Mouse (Mus musculus): ENCODE measurements around the gene Ip6k2. TPM values are rescaled to one million over a fixed set of nuclear protein-coding genes. Genes with fewer than 3 reads are reported as not detected.

The Ip6k2 gene
- polyA plus RNA-seq, 1 experiment from 2014 or later: 320 TPM

- Histone ChIP-seq H3K27me3 (ENCODE audit: control insufficient read depth, insufficient read depth, low read length) (no peaks in the 10 kb centered on the region), H3K9me3 (ENCODE audit: control insufficient read depth, low read length) (no peaks in the 10 kb centered on the region), H3K9ac (replicated peaks; ENCODE audit: low read depth, low read length) (no peak overlapping the region), H3K36me3 (ENCODE audit: control insufficient read depth, insufficient read depth, low read length) (peaks cover 13% of the 10 kb centered on the region), H3K4me2 (ENCODE audit: low read depth, low read length) (no peak overlapping the region), H3K4me3 (ENCODE audit: low read depth, low read length) (no peak overlapping the region), H3K4me1 (ENCODE audit: control insufficient read depth, insufficient read depth, low read length) (peaks cover 62% of the 10 kb centered on the region), H3K27ac (ENCODE audit: low read depth, low read length) (no peak overlapping the region)
- no peak for ATAC-seq (ENCODE audit: low read depth)
- 86% methylated on average over 1 of the region's 1 CpGs for WGBS
These were observed 8.7 kb downstream of the Ip6k2 start for GRCm38 (mm10) chr9:108792307-108792706.

GRCm38 (mm10) chr9:108792730-108793129 is 9.1 kb downstream of the Ip6k2 start:
- Histone ChIP-seq H3K27ac (ENCODE audit: low read depth, low read length) (no peak overlapping the region), H3K4me1 (ENCODE audit: control insufficient read depth, insufficient read depth, low read length) (peaks cover 58% of the 10 kb centered on the region)

GRCm38 (mm10) chr9:108795281-108795680 is 11.7 kb downstream of the Ip6k2 start:
- H3K4me1 ChIP-seq (ENCODE audit: control insufficient read depth, insufficient read depth, low read length): peaks cover 42% of the 10 kb centered on the region
- no peak overlapping the region for H3K27ac ChIP-seq (ENCODE audit: low read depth, low read length)
- 42% methylated on average over 2 of the region's 2 CpGs for WGBS
- H3K9me3 ChIP-seq (ENCODE audit: control insufficient read depth, low read length): no peaks in the 10 kb centered on the region
- H3K27me3 ChIP-seq (ENCODE audit: control insufficient read depth, insufficient read depth, low read length): no peaks in the 10 kb centered on the region
- H3K4me3 ChIP-seq (ENCODE audit: low read depth, low read length): no peak overlapping the region
- ATAC-seq (ENCODE audit: low read depth): no peak
- no peak overlapping the region for H3K9ac ChIP-seq (replicated peaks; ENCODE audit: low read depth, low read length)
- H3K4me2 ChIP-seq (ENCODE audit: low read depth, low read length): no peak overlapping the region
- peaks cover 40% of the 10 kb centered on the region for H3K36me3 ChIP-seq (ENCODE audit: control insufficient read depth, insufficient read depth, low read length)

More at GRCm38 (mm10) chr9:108792730-108793129, 9.1 kb downstream of the Ip6k2 start:
- H3K4me2 ChIP-seq (ENCODE audit: low read depth, low read length): no peak overlapping the region
- WGBS: 47% methylated on average over 3 of the region's 3 CpGs
- no peak overlapping the region for H3K4me3 ChIP-seq (ENCODE audit: low read depth, low read length)
- H3K36me3 ChIP-seq (ENCODE audit: control insufficient read depth, insufficient read depth, low read length): peaks cover 17% of the 10 kb centered on the region
- no peak for ATAC-seq (ENCODE audit: low read depth)
- H3K27me3 ChIP-seq (ENCODE audit: control insufficient read depth, insufficient read depth, low read length): no peaks in the 10 kb centered on the region
- no peaks in the 10 kb centered on the region for H3K9me3 ChIP-seq (ENCODE audit: control insufficient read depth, low read length)
- H3K9ac ChIP-seq (replicated peaks; ENCODE audit: low read depth, low read length): no peak overlapping the region

- no peak overlapping the region for H3K27ac ChIP-seq (ENCODE audit: low read depth, low read length)
- H3K4me1 ChIP-seq (ENCODE audit: control insufficient read depth, insufficient read depth, low read length): peaks cover 39% of the 10 kb centered on the region
- H3K9ac ChIP-seq (replicated peaks; ENCODE audit: low read depth, low read length): no peak overlapping the region
- H3K4me3 ChIP-seq (ENCODE audit: low read depth, low read length): no peak overlapping the region
- H3K4me2 ChIP-seq (ENCODE audit: low read depth, low read length): no peak overlapping the region
- H3K36me3 ChIP-seq (ENCODE audit: control insufficient read depth, insufficient read depth, low read length): peaks cover 43% of the 10 kb centered on the region
- H3K27me3 ChIP-seq (ENCODE audit: control insufficient read depth, insufficient read depth, low read length): no peaks in the 10 kb centered on the region
- no peaks in the 10 kb centered on the region for H3K9me3 ChIP-seq (ENCODE audit: control insufficient read depth, low read length)
- WGBS: 31% methylated on average over 11 of the region's 11 CpGs
- ATAC-seq (ENCODE audit: low read depth): no peak; the same call in 1 of the 2 replicates
These were observed 12.2 kb downstream of the Ip6k2 start for GRCm38 (mm10) chr9:108795762-108796161.

- Histone ChIP-seq H3K27me3 (ENCODE audit: control insufficient read depth, insufficient read depth, low read length) (no peaks in the 10 kb centered on the region), H3K9ac (replicated peaks; ENCODE audit: low read depth, low read length) (no peak overlapping the region), H3K27ac (ENCODE audit: low read depth, low read length) (no peak overlapping the region), H3K4me1 (ENCODE audit: control insufficient read depth, insufficient read depth, low read length) (peaks cover 39% of the 10 kb centered on the region), H3K36me3 (ENCODE audit: control insufficient read depth, insufficient read depth, low read length) (peaks cover 49% of the 10 kb centered on the region), H3K4me3 (ENCODE audit: low read depth, low read length) (no peak overlapping the region), H3K4me2 (ENCODE audit: low read depth, low read length) (no peak overlapping the region), H3K9me3 (ENCODE audit: control insufficient read depth, low read length) (no peaks in the 10 kb centered on the region)
- no peak for ATAC-seq (ENCODE audit: low read depth)
- WGBS: 77% methylated on average over 4 of the region's 4 CpGs
These were observed 12.9 kb downstream of the Ip6k2 start for GRCm38 (mm10) chr9:108796351-108796981.

- no peak overlapping the region for H3K9ac ChIP-seq (replicated peaks; ENCODE audit: low read depth, low read length)
- 91% methylated on average over 7 of the region's 7 CpGs for WGBS
- H3K27ac ChIP-seq (ENCODE audit: low read depth, low read length): no peak overlapping the region
- no peaks in the 10 kb centered on the region for H3K9me3 ChIP-seq (ENCODE audit: control insufficient read depth, low read length)
- no peaks in the 10 kb centered on the region for H3K27me3 ChIP-seq (ENCODE audit: control insufficient read depth, insufficient read depth, low read length)
- ATAC-seq (ENCODE audit: low read depth): no peak
- peaks cover 59% of the 10 kb centered on the region for H3K36me3 ChIP-seq (ENCODE audit: control insufficient read depth, insufficient read depth, low read length)
- no peak overlapping the region for H3K4me3 ChIP-seq (ENCODE audit: low read depth, low read length)
- H3K4me1 ChIP-seq (ENCODE audit: control insufficient read depth, insufficient read depth, low read length): peaks cover 29% of the 10 kb centered on the region
- H3K4me2 ChIP-seq (ENCODE audit: low read depth, low read length): no peak overlapping the region
These were observed 13.9 kb downstream of the Ip6k2 start for GRCm38 (mm10) chr9:108797477-108797876.

GRCm38 (mm10) chr9:108798508-108799075 is 15.0 kb downstream of the Ip6k2 start:
- ATAC-seq (ENCODE audit: low read depth): no peak
- H3K9ac ChIP-seq (replicated peaks; ENCODE audit: low read depth, low read length): no peak overlapping the region
- no peak overlapping the region for H3K27ac ChIP-seq (ENCODE audit: low read depth, low read length)
- H3K36me3 ChIP-seq (ENCODE audit: control insufficient read depth, insufficient read depth, low read length): peaks cover 63% of the 10 kb centered on the region
- no peak overlapping the region for H3K4me3 ChIP-seq (ENCODE audit: low read depth, low read length)
- 87% methylated on average over 5 of the region's 5 CpGs for WGBS
- no peaks in the 10 kb centered on the region for H3K9me3 ChIP-seq (ENCODE audit: control insufficient read depth, low read length)
- H3K27me3 ChIP-seq (ENCODE audit: control insufficient read depth, insufficient read depth, low read length): no peaks in the 10 kb centered on the region
- peaks cover 20% of the 10 kb centered on the region for H3K4me1 ChIP-seq (ENCODE audit: control insufficient read depth, insufficient read depth, low read length)
- H3K4me2 ChIP-seq (ENCODE audit: low read depth, low read length): no peak overlapping the region

- WGBS: 86% methylated on average over 3 of the region's 3 CpGs
- Histone ChIP-seq H3K27me3 (ENCODE audit: control insufficient read depth, insufficient read depth, low read length) (no peaks in the 10 kb centered on the region), H3K9ac (replicated peaks; ENCODE audit: low read depth, low read length) (no peak overlapping the region), H3K4me1 (ENCODE audit: control insufficient read depth, insufficient read depth, low read length) (peaks cover 11% of the 10 kb centered on the region), H3K36me3 (ENCODE audit: control insufficient read depth, insufficient read depth, low read length) (peaks cover 72% of the 10 kb centered on the region), H3K4me3 (ENCODE audit: low read depth, low read length) (no peak overlapping the region), H3K9me3 (ENCODE audit: control insufficient read depth, low read length) (no peaks in the 10 kb centered on the region), H3K4me2 (ENCODE audit: low read depth, low read length) (no peak overlapping the region), H3K27ac (ENCODE audit: low read depth, low read length) (no peak overlapping the region)
- ATAC-seq (ENCODE audit: low read depth): no peak
These were observed 16.0 kb downstream of the Ip6k2 start for GRCm38 (mm10) chr9:108799564-108799963.

GRCm38 (mm10) chr9:108805768-108806167 is 22.2 kb downstream of the Ip6k2 start:
- no peak overlapping the region for H3K27ac ChIP-seq (ENCODE audit: low read depth, low read length)
- no peaks in the 10 kb centered on the region; the same call in 1 of the 2 replicates for H3K4me1 ChIP-seq (ENCODE audit: control insufficient read depth, insufficient read depth, low read length)
- no peak overlapping the region for H3K9ac ChIP-seq (replicated peaks; ENCODE audit: low read depth, low read length)
- H3K4me3 ChIP-seq (ENCODE audit: low read depth, low read length): no peak overlapping the region
- no peak for ATAC-seq (ENCODE audit: low read depth)
- 92% methylated on average over 8 of the region's 8 CpGs for WGBS
- no peaks in the 10 kb centered on the region for H3K9me3 ChIP-seq (ENCODE audit: control insufficient read depth, low read length)
- H3K27me3 ChIP-seq (ENCODE audit: control insufficient read depth, insufficient read depth, low read length): no peaks in the 10 kb centered on the region
- no peak overlapping the region for H3K4me2 ChIP-seq (ENCODE audit: low read depth, low read length)
- peaks cover 44% of the 10 kb centered on the region for H3K36me3 ChIP-seq (ENCODE audit: control insufficient read depth, insufficient read depth, low read length)

Measured in neural tube, embryonic 14.5 days (tissue).